Mouse (Mus musculus) bone marrow, adult 2 months (tissue): ENCODE data around the gene Apoc1.

Experiments used
- CTCF ChIP-seq: fragments of 200-500 bp; IDR thresholded peaks from 2 replicates; pipeline ENCODE4 v1.5.1; 2011; ENCODE audit warnings: low read length, control low read depth; ENCODE audit not compliant: control insufficient read depth, insufficient read depth
- POLR2A ChIP-seq: fragments of 200-500 bp; IDR thresholded peaks from 2 replicates; pipeline ENCODE4 v1.6.1; 2011; ENCODE audit warnings: low read depth, mild to moderate bottlenecking, control low read depth, low read length, borderline replicate concordance; ENCODE audit not compliant: control insufficient read depth

- TF ChIP-seq CTCF (no peak), POLR2A (no peak)
Observed at GRCm38 (mm10) chr7:19690845-19691244, 1.6 kb downstream of the Apoc1 start.
